In the genomic region with DNA sequence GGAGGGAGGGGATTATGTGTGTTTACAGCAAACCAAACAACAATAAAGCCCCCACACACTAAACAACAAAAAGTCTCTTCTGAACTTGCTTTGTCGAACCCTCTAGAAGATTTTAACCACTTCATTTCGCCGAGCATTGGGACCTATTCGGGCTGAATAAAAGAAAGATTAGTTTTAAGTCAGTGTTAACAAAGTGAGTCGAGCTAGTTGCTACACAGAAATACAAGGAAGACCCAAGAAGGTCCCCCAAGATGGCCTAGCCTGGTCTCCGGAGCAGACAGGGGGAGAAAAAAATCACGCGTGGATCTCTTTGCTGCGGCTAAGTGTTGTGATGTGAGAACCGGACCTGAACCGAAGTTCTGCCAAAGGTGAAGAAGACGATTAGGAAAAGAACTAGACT, we compare ENCODE assay signal across 23 mouse cellular contexts. TPM values are rescaled to one million over a fixed set of nuclear protein-coding genes. Genes with fewer than 3 reads are reported as not detected.
"Had no signal": no experiment of that assay in that cellular context is flagged by ENCODE, and none has a peak within 500 bp of the region (broad histone marks: within the 10 kb centered on the region; RNA-seq: fewer than 3 reads in every experiment).

No protein-coding gene starts in this region.

- H3K4me3 ChIP-seq: limb, embryonic 10.5 days; limb, embryonic 13.5 days; liver, embryonic 12.5 days; liver, embryonic 15.5 days; lung, embryonic 15.5 days; midbrain, embryonic 13.5 days; myocyte had no signal

- H3K9ac ChIP-seq: limb, embryonic 13.5 days; liver, embryonic 12.5 days; liver, embryonic 15.5 days; lung, embryonic 15.5 days; midbrain, embryonic 13.5 days; neural tube, embryonic 15.5 days had no signal

- DNase-seq: kidney, adult 9 months; kidney, postnatal 14 days; kidney, postnatal 4 days; liver; lung, adult 18-20 months; lung, postnatal 10 days; lung, postnatal 36 days; thymus, adult 18-20 months; thymus, postnatal 36 days had no signal

- H3K36me3 ChIP-seq: limb, embryonic 10.5 days; limb, embryonic 13.5 days; liver, embryonic 12.5 days; liver, embryonic 15.5 days; lung, embryonic 15.5 days; midbrain, embryonic 13.5 days; neural tube, embryonic 15.5 days had no signal

- H3K4me2 ChIP-seq: limb, embryonic 13.5 days; liver, embryonic 12.5 days; liver, embryonic 15.5 days; lung, embryonic 15.5 days had no signal

- H3K9me3 ChIP-seq: limb, embryonic 10.5 days; limb, embryonic 13.5 days; liver, embryonic 12.5 days; liver, embryonic 15.5 days; lung, embryonic 15.5 days; midbrain, embryonic 13.5 days; neural tube, embryonic 15.5 days had no signal

- H3K27ac ChIP-seq: limb, embryonic 10.5 days; limb, embryonic 13.5 days; liver, embryonic 12.5 days; liver, embryonic 15.5 days; lung, embryonic 15.5 days; midbrain, embryonic 13.5 days; neural tube, embryonic 15.5 days had no signal

- ATAC-seq: liver, embryonic 12.5 days; midbrain, embryonic 13.5 days; midbrain, embryonic 16.5 days had no signal

RNA-seq across cellular contexts. Expression of a gene that starts 3.7 kb away (rescaled TPM):
- total RNA-seq: megakaryocyte progenitor cell, adult 5-6 weeks; megakaryocyte-erythroid progenitor cell, adult 5-6 weeks; monocyte, adult 5-6 weeks had no signal
- polyA plus RNA-seq: liver, embryonic 15.5 days; myocyte; small intestine, adult 2 months; spleen, adult 2 months had no signal
